Mouse (Mus musculus): ENCODE measurements around the gene Abcc5.
"Not testable (repeated sequence)": the region's sequence is repeated elsewhere in the genome, so short reads cannot be mapped to it uniquely, and the experiment has no call there.

The Abcc5 gene

DNA sequence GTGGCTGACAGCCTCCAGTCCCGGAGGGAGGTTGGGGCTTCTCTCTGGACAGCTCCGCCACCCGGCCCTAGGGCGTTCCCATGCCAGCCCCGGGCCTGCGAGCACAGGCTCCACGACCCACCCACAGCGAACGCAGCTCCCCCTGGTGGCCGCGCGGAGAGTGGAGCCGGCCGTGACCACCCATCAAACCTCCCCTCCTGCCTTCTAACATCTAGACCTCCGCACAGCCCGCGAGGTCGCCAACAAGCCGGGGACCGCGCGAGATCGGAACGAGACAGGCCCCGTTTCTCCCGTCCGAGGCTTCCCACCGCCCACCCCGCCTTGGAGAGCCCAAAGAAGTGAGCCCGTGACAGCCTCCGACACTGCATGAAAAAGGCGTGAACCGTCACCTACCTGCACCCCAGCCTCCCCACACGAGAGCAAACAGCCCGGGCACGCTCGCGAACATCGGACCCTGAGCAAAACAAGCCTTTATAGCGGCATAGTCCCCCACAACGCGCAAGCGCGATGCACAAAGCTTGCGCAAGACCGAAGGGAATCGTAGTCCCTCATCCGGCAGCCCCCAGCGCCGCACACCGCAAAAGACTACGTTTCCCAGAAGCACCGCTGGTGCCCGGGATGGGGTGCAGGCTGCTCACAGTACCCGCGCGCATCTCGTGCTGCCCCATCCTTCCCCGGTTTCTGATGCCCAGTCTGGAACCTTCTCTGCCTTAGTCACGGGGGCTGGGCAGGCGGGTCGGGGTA lies at the start of gene Abcc5:
Gene Abcc5, minus strand, starts transcription at position 540 of the 744 bp plus-strand sequence.
- DNase-seq (ENCODE audit: low read depth, low spot score) = peak; percentile 99

- no peak for DNase-seq (ENCODE audit: low read depth, low spot score)
Measured at GRCm38 (mm10) chr16:20475335-20475734, 49.1 kb upstream of the Abcc5 start.

DNA sequence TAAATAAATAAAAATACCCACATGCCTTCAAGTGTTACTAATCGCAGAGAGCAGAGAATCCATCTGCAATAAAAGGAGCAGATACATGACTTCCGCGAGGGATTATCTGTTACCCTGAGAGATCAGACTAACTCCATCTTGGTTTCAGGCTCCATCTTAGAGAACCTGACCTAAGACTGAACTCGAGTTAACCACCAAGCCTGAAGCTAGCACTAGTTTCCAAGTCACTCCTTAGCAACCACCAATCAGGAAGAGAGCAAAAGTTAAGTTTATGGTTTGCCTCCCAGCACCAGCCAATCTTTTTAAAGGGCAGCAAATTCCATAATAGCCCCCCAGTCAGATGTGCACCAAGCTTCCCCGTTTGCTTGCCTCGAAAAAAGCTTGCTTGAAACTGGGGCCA lies 48.6 kb upstream of the Abcc5 start:
- no peak for DNase-seq (ENCODE audit: low read depth, low spot score)

GRCm38 (mm10) chr16:20474211-20474610 lies 48.0 kb upstream of the Abcc5 start:
- no peak for DNase-seq (ENCODE audit: low read depth, low spot score)

- DNase-seq (ENCODE audit: low read depth, low spot score) = no peak
Measured at GRCm38 (mm10) chr16:20473748-20474147, 47.6 kb upstream of the Abcc5 start.

DNA sequence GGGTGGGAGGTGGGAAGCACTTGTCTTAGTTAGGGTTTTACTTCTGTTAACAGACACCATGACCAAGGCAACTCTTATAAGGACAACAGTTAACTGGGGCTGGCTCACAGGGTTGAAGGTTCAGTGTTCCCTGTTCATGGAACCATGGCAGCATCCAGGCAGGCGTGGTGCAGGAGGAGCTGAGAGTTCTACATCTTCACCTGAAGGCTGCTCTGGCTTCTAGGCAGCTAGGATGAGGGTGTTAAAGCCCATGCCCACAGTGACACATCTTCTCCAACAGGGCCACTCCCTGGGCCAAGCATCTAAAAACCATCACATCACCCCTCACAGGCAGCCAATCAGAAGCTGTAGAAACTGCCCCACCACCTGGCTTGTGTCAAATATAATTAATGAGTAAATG lies 45.5 kb upstream of the Abcc5 start:
- no peak for DNase-seq (ENCODE audit: low read depth, low spot score)

- DNase-seq (ENCODE audit: low read depth, low spot score) = no peak
Measured at GRCm38 (mm10) chr16:20470981-20471380, 44.8 kb upstream of the Abcc5 start.

DNA sequence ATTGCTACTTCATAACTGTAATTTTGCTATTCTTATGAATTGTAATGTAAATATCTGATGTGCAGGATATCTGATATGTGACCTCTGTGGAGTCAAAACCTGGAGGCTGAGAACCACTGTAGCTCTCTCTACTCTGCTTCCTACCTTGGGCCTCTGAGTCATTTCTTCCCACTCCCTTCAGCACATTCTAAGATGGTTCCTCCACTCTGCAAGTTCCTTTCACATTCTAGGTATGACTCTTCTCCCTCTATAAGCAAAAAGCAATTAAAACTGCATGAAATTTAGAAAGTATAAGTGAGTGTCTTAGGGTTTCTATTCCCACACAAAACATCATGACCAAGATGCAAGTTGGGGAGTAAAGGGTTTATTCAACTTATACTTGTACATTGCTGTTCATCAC lies 38.5 kb upstream of the Abcc5 start:
- DNase-seq (ENCODE audit: low read depth, low spot score) = no peak

DNA sequence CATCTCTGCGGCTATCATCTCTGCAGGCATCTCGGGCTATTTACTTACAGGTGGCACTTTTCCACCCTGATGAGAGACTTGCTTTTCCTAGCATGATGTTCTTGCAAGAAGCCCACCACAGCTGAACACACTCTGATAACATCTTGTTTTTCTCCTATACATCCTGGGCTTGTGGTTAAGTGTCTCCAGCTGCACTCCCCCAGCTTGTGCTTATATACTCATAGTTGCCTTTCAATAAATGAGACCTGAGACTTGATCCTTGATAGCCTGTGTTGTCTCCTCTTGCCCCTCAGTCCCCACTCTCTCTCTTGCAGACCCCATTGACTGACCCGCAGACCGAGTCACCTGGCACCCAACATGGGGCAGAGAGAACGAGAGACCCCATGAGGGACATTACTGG lies 32.5 kb upstream of the Abcc5 start:
- not testable (repeated sequence) for DNase-seq (ENCODE audit: low read depth, low spot score)

DNA sequence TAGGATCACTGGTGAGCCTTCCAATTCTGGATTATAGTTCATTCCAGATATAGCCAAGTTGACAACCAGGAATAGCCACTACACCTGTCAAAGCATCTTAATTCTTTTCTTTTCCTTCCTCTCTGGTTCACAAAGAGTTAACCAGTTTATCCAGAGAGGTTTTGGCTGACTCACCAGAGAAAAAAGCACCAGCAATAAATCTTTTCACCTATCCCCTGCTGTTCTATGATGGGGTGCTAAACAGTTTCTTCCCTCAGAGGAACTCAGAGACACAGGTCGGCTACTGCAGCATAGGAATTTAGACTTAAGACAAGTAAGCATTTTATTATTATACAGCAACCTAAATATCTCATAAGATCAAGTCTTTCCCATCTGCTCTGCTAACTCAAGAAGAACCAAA lies 29.9 kb upstream of the Abcc5 start:
- no peak for DNase-seq (ENCODE audit: low read depth, low spot score)

DNA sequence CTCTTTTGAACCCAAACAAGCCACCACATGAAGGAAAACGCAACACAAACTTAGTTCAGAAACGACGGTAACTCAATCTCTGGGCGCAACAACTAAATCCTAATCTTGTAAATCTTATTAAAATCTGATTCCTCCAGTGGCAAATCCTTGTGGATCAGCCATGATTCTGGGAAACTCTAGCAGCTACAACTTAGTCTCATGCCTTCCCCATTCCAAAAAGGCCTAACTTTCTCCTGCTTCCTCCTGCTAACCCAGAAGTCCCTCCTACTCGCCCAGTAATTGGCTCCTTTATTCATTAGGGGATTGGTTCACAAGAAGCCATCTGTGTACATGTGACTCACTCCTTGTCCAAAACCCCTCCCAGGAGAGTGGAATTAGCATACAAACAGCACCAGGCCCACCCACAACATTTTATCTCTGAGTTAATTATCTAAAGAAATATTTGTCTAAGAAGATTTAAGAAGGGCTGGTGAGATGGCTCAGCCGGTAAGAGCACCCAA lies 28.0 kb upstream of the Abcc5 start:
- DNase-seq (ENCODE audit: low read depth, low spot score) = no peak

DNA sequence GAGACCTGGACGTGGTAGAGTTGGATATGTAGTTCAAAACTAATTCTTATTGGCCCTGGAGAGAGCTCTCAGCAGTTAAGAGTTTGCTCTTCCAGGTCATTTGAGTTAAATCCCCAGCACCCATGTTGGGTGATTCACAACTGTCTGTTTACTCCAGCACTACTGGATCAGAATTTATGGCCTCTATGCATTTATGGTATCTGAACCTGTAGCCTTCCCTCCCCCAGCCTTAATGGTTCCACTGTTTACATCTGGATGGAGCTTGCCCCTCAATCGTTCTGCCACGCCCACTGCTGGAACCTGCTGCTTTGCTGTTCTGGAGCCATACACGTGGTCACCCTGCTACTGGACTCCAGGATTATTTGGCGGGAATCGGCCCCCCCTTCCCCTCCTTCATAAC lies 25.6 kb upstream of the Abcc5 start:
- no peak for DNase-seq (ENCODE audit: low read depth, low spot score)

DNA sequence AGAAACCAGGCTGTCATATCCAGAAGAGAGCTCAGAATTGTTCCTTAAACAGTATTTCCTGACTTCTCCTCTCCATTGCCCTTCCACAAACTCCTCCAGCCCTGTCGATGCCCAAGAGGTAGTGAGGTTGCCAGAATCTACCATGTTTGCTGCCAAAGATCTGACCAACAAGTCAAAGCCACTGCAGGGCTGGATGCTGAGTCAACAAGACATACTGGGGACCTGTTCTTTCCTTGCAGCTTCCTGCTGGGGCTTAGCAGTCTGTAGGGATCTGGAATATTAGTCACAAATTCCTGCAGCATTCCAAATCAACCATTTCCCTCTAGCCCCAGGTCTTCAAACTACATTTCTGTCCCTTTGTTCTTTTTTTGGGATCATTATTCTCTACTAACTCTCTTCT lies 19.7 kb upstream of the Abcc5 start:
- DNase-seq (ENCODE audit: low read depth, low spot score) = no peak

- no peak for DNase-seq (ENCODE audit: low read depth, low spot score)
Measured at GRCm38 (mm10) chr16:20444831-20445388, 18.7 kb upstream of the Abcc5 start.

- DNase-seq (ENCODE audit: low read depth, low spot score) = no peak
Measured at GRCm38 (mm10) chr16:20442871-20443270, 16.7 kb upstream of the Abcc5 start.

- no peak for DNase-seq (ENCODE audit: low read depth, low spot score)
Measured at GRCm38 (mm10) chr16:20438673-20439415, 12.7 kb upstream of the Abcc5 start.

GRCm38 (mm10) chr16:20438046-20438445 lies 11.9 kb upstream of the Abcc5 start:
- not testable (repeated sequence) for DNase-seq (ENCODE audit: low read depth, low spot score)

- DNase-seq (ENCODE audit: low read depth, low spot score) = peak; percentile 41
Measured at GRCm38 (mm10) chr16:20436281-20436680, 10.1 kb upstream of the Abcc5 start.

DNA sequence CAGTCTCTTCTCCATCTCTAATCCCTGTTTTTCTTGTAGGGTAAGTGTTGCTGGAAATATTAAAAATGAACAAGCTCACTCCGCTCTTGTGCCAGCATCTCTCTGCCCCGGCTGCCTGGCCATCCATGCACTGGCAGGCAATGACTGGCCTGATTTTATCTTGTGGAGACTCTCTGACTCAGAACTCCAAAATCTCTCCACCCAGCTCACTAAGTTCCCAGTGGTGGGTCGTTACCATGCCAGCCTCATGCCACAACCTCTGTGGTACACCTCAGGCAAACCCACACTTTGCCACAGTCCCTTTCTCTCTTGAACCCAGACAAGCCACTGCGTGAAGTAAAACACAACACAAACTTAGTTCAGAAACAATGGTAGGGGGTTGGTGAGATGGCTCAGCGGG lies 3.1 kb upstream of the Abcc5 start:
- DNase-seq (ENCODE audit: low read depth, low spot score) = no peak

DNA sequence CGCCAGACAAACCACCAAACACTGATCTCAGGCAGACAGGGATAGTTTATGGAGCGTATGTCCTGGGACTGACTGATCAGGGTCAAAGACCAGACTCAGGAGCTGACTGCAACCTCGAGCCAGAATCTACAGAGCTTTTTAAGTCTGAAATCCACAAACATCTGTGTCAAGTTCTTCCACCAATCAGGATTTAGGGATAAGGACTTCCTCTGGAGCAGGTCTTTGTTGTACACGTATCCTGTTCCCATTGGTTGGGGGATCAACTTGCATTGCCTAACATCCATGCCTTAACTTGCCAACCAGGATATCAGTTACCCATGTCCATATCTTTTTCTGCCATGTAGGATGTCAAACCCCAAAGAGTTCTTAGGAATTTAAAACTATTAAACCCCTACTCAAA lies 1.4 kb upstream of the Abcc5 start:
- DNase-seq (ENCODE audit: low read depth, low spot score) = no peak

GRCm38 (mm10) chr16:20424719-20425650 lies 1.2 kb downstream of the Abcc5 start:
- no peak for DNase-seq (ENCODE audit: low read depth, low spot score)
